Mouse (Mus musculus) right cerebral cortex, postnatal 25 days (tissue): ENCODE data around the gene Tcf25.
"Not testable (repeated sequence)": the region's sequence is repeated elsewhere in the genome, so short reads cannot be mapped to it uniquely, and the experiment has no call there.

ENCODE experiments used
- DNase-seq: peaks from one replicate; pipeline ENCODE4 v3.0.0; 2022

The Tcf25 gene

GRCm38 (mm10) chr8:123431616-123432365 lies 58.2 kb downstream of the Tcf25 start:
- no peak for DNase-seq

- no peak for DNase-seq
Observed at GRCm38 (mm10) chr8:123432381-123432780, 58.8 kb downstream of the Tcf25 start.

- not testable (repeated sequence) for DNase-seq
Observed at GRCm38 (mm10) chr8:123433241-123433974, 59.9 kb downstream of the Tcf25 start.

GRCm38 (mm10) chr8:123441788-123442187 lies 68.2 kb downstream of the Tcf25 start:
- DNase-seq = no peak

GRCm38 (mm10) chr8:123442351-123442750 lies 68.8 kb downstream of the Tcf25 start:
- DNase-seq = no peak

GRCm38 (mm10) chr8:123442871-123443575 lies 69.5 kb downstream of the Tcf25 start:
- DNase-seq = peak; percentile 90

- DNase-seq = no peak
Observed at GRCm38 (mm10) chr8:123443576-123443921, 70.0 kb downstream of the Tcf25 start.

- DNase-seq = no peak
Observed at GRCm38 (mm10) chr8:123444131-123444530, 70.6 kb downstream of the Tcf25 start.

GRCm38 (mm10) chr8:123445981-123446380 lies 72.4 kb downstream of the Tcf25 start:
- DNase-seq = no peak

- DNase-seq = no peak
Observed at GRCm38 (mm10) chr8:123446799-123447198, 73.2 kb downstream of the Tcf25 start.

GRCm38 (mm10) chr8:123450783-123451182 lies 77.2 kb downstream of the Tcf25 start:
- no peak for DNase-seq

- DNase-seq = not testable (repeated sequence)
Observed at GRCm38 (mm10) chr8:123451747-123452146, 78.2 kb downstream of the Tcf25 start.

GRCm38 (mm10) chr8:123452149-123452548 lies 78.6 kb downstream of the Tcf25 start:
- DNase-seq = no peak

- no peak for DNase-seq
Observed at GRCm38 (mm10) chr8:123453291-123453690, 79.7 kb downstream of the Tcf25 start.
